Comparison of ENCODE assay signal across 9 mouse cellular contexts in the genomic region with DNA sequence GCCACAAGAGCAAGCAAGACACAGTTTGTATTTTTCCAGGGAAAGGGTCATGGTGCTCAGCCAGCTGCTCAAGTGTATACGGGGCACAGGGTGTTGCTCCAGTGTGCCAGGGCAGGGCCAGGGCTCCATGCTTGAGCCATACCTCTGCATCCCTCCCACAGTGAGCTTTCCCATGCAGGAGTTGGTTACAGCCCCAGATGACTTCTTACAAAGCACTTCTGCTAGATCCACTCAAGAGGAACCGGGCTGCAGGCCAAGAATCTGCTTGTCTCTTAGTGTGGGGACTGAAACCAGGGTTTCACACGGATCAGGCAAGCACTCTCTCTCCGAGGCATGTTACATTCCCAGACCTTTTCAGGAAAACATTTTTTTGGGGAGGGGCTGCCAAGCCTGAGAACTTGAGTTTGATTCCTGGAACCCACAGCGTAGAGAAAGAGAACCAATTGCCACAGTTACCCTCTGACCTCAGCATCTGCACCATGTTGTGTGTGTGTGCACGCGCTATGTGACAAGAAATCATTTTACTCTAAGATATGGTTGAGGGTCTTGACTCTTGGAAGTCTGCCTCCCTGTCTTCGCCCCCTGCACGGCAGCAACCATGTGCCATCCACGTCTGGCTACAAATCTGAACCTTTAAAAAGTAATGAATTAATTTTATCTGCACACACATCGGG. TPM values are rescaled to one million over a fixed set of nuclear protein-coding genes. Genes with fewer than 3 reads are reported as not detected.
A peak's percentile ranks its signal among the peaks of the same experiment; 100 is the strongest.
DNase-seq lines count a peak whose midpoint lies in the region; ATAC-seq and TF ChIP-seq lines count a peak whose summit lies in the region.
"Had no signal": no experiment of that assay in that cellular context is flagged by ENCODE, and none has a peak within 500 bp of the region (broad histone marks: within the 10 kb centered on the region; RNA-seq: fewer than 3 reads in every experiment).

No protein-coding gene starts in this region.

- DNase-seq in 3134 (ENCODE audit: extremely low read depth, insufficient read length, low spot score) (peak; percentile 63), adipocyte (ENCODE audit: low spot score) (peak; percentile 98)
- peak; percentile 93 for DNase-seq in forebrain, embryonic 14.5 days (ENCODE audit: low spot score)
- DNase-seq in heart, postnatal 10 days, result peak; percentile 90 to 92
- peak; percentile 63 to 77 for DNase-seq in layer of hippocampus, adult 2 months (ENCODE audit: low spot score in 2 of 2)
- peak; percentile 93 for DNase-seq in lung, postnatal 14 days
- DNase-seq in thymus, postnatal 36 days, result no peak

- peaks cover 12% of the 10 kb centered on the region for H3K4me1 ChIP-seq in forebrain, embryonic 14.5 days (ENCODE audit: control insufficient read depth, insufficient read depth, low read length)
- peaks cover 32% of the 10 kb centered on the region for H3K4me1 ChIP-seq in stomach, embryonic 15.5 days

- H3K36me3 ChIP-seq in forebrain, embryonic 14.5 days (ENCODE audit: control insufficient read depth, insufficient read depth, low read length), result no peaks in the 10 kb centered on the region; the same call in 1 of the 2 replicates
- no peaks in the 10 kb centered on the region for H3K36me3 ChIP-seq in stomach, embryonic 15.5 days
- H3K36me3 ChIP-seq: liver, embryonic 15.5 days had no signal

- H3K27me3 ChIP-seq in forebrain, embryonic 14.5 days (replicated peaks; ENCODE audit: control insufficient read depth, insufficient read depth, low read length), result no peaks in the 10 kb centered on the region
- no peaks in the 10 kb centered on the region for H3K27me3 ChIP-seq in stomach, embryonic 15.5 days (replicated peaks)
- H3K27me3 ChIP-seq: liver, embryonic 15.5 days had no signal

- no peak for TF ChIP-seq CTCF in layer of hippocampus, adult 2 months (conservative IDR thresholded peaks at IDR 0.05)

- ATAC-seq in forebrain, embryonic 14.5 days, result peak; percentile 67; the same call in 1 of the 2 replicates
- peak; percentile 51; the same call in 1 of the 2 replicates for ATAC-seq in stomach, embryonic 15.5 days (ENCODE audit: insufficient read depth, low FRiP score, low read depth)

- no peaks in the 10 kb centered on the region for H3K9me3 ChIP-seq in forebrain, embryonic 14.5 days (replicated peaks; ENCODE audit: control insufficient read depth, low read length)
- H3K9me3 ChIP-seq in stomach, embryonic 15.5 days, result no peaks in the 10 kb centered on the region
- H3K9me3 ChIP-seq: liver, embryonic 15.5 days had no signal

- no peak overlapping the region for H3K9ac ChIP-seq in forebrain, embryonic 14.5 days (ENCODE audit: low read length)
- no peak overlapping the region for H3K9ac ChIP-seq in stomach, embryonic 15.5 days
- H3K9ac ChIP-seq: liver, embryonic 15.5 days had no signal

- H3K4me2 ChIP-seq in forebrain, embryonic 14.5 days (ENCODE audit: low read length), result no peak overlapping the region
- no peak overlapping the region for H3K4me2 ChIP-seq in stomach, embryonic 15.5 days
- H3K4me2 ChIP-seq: liver, embryonic 15.5 days had no signal

- WGBS in forebrain, embryonic 14.5 days, result 60% methylated on average over 11 of the region's 11 CpGs
- 48% methylated on average over 11 of the region's 11 CpGs for WGBS in stomach, embryonic 15.5 days

- H3K27ac ChIP-seq in forebrain, embryonic 14.5 days (ENCODE audit: low read depth, low read length), result peak overlapping the region; percentile 55
- H3K27ac ChIP-seq in layer of hippocampus, adult 2 months, result peak overlapping the region; percentile 51; the same call in 1 of the 2 replicates
- peak overlapping the region; percentile 81 for H3K27ac ChIP-seq in stomach, embryonic 15.5 days
- H3K27ac ChIP-seq: liver, embryonic 15.5 days had no signal

- intact Hi-C loops in heart, postnatal 10 days (cut with DNase I), result loop anchor here (1.0 kb wide), 1 partner anchor 19 kb away; no protein-coding TSS in a partner anchor

- no peak overlapping the region for H3K4me3 ChIP-seq in forebrain, embryonic 14.5 days (ENCODE audit: low read depth, low read length)
- H3K4me3 ChIP-seq in layer of hippocampus, adult 2 months, result no peak overlapping the region
- no peak overlapping the region for H3K4me3 ChIP-seq in stomach, embryonic 15.5 days (replicated peaks)
- H3K4me3 ChIP-seq: liver, embryonic 15.5 days had no signal

RNA-seq across cellular contexts. Expression of a gene that starts 19.6 kb away (rescaled TPM):
- polyA plus RNA-seq in forebrain, embryonic 14.5 days (2014; fragmentation: Nextera tagmentation; extraction: Ambion mirVana), result 1.7 and 2.7 TPM in 2 replicates
- total RNA-seq in heart, postnatal 10 days (2021), result 1 to 10 TPM; 3.8 to 4.3 TPM
- total RNA-seq in layer of hippocampus, adult 2 months (2021), result 1 to 10 TPM; 3.3 TPM
- 3.6 and 3.8 TPM in 2 replicates for polyA plus RNA-seq in stomach, embryonic 15.5 days (2015; fragmentation: Nextera tagmentation; extraction: Ambion mirVana)

RNA-seq across cellular contexts. Expression of a gene that starts 29.4 kb away (rescaled TPM):
- not detected in 2 replicates for polyA plus RNA-seq in forebrain, embryonic 14.5 days (2014; fragmentation: Nextera tagmentation; extraction: Ambion mirVana)
- not detected for total RNA-seq in heart, postnatal 10 days (2021)
- 1 to 10 TPM; 1.2 to 1.3 TPM for total RNA-seq in layer of hippocampus, adult 2 months (2021)
- not detected in 2 replicates for polyA plus RNA-seq in stomach, embryonic 15.5 days (2015; fragmentation: Nextera tagmentation; extraction: Ambion mirVana)
- polyA plus RNA-seq: liver, embryonic 15.5 days had no signal

RNA-seq across cellular contexts. Expression of a gene that starts 39.3 kb away (rescaled TPM):
- 0.78 and 1.2 TPM in 2 replicates for polyA plus RNA-seq in forebrain, embryonic 14.5 days (2014; fragmentation: Nextera tagmentation; extraction: Ambion mirVana)
- not detected for total RNA-seq in heart, postnatal 10 days (2021)
- total RNA-seq in layer of hippocampus, adult 2 months (2021), result 1 to 10 TPM; 1.5 to 2.0 TPM
- 1.0 and 1.4 TPM in 2 replicates for polyA plus RNA-seq in stomach, embryonic 15.5 days (2015; fragmentation: Nextera tagmentation; extraction: Ambion mirVana)

Comparison
In these comparisons a context has a peak if more than half of its experiments do, and no peak if none do; other contexts are left out.
1. DNase-seq: peak in 3134 (single experiment), adipocyte (single experiment), forebrain, embryonic 14.5 days (single experiment), heart, postnatal 10 days (2 of 2), layer of hippocampus, adult 2 months (2 of 2) and lung, postnatal 14 days (single experiment); none in thymus, postnatal 36 days (0 of 2).
2. Peak in every context shown above with its lines, with median percentiles within 50 percentile points of each other: H3K27ac ChIP-seq.